Mouse (Mus musculus): ENCODE results near the gene Fbxl12.
"Not testable (repeated sequence)": the region's sequence is repeated elsewhere in the genome, so short reads cannot be mapped to it uniquely, and the experiment has no call there.

Fbxl12 gene

DNA sequence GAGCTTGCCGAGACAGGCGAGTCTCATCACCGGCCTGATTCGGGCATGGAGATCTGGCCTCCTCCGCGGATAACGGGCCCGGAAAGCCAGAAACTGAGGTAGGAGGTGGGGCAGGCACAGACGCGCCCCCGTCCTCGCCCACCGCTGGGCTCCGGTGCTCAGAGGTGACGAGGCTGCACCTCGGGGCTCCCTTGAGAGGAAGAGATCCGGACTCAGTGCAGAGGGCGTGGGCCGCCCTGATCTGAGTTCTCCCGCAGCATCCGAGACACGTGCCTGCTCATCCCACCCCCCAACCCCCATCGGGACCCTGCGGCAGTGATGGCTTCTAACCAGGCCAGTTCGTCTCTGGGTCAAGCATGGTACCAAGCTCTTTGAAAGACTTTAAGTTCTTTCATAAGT is 7.7 kb upstream of the Fbxl12 start:
- no peak for DNase-seq (ENCODE audit: low spot score)

DNA sequence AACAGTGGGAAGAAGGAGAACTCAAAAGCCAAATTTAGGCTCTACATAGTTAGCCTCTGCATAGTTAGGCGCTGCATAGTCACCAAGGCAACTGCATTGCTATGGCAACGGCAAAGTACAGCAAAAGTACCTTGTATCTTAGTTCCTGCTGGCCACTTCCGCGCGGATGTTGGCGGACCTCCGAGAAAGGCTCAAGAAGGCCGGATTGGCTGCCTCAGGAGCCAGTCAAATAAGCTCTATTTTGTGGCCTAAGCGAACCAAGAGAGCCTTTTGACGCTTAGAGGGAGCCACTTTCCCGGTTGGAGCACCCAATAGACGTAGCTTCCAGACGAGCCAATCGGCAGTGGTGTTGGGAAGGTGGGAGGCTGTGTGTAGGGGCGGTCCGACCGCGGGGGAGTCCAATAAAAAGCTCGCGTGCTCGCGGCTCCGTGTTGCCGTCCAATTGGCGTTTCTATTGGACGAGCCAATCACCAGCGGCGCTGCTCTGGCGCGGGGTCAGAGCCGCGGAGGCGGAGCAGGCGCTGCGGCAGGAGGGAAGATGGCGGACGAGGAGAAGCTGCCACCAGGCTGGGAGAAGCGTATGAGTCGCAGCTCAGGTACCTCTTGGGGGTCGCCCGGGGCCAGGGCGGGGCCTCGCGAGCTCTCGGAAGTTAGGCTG is 7.2 kb upstream of the Fbxl12 start, which contains the start of gene Pin1:
Pin1 (plus strand) TSS at position 494 of the 658 bp plus-strand sequence.
- peak; percentile 99 for DNase-seq (ENCODE audit: low spot score)

DNA sequence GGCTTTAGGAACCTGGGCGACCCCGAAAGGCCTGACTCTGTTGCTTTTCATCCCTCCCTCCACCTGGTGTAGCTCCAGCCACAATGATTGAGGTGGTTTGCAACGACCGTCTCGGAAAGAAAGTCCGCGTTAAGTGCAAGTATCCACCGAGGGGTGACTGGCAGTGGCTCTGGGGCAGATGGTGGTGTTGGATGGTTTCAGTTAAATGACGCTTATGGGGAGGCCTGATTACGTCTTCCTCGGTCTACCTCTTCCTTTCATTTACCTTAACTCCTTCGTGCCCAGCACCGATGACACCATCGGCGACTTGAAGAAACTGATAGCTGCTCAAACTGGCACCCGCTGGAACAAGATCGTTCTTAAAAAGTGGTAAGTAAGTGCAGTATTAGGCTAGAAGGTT is 554 bp upstream of the Fbxl12 start:
- DNase-seq (ENCODE audit: low spot score), result no peak

DNA sequence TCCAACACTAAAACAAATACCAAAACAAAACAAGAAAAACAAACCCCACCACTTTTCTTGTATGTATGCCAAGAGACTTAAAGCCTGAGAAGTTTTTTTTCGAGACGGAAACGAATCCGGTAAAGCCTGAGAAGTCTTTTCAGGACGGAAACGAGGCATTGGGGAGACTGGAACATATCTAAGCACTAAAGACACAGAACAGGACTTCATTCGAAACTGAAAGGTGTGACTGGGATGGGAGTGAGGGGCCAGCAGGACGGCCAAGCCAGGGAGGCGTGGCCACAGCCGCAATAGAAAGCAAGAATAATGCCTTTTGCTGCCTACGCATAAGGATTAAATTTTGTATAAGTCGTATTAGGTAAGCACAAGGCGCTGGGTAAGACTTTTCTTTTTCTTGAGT is 786 bp downstream of the Fbxl12 start:
- no peak for DNase-seq (ENCODE audit: low spot score)

DNA sequence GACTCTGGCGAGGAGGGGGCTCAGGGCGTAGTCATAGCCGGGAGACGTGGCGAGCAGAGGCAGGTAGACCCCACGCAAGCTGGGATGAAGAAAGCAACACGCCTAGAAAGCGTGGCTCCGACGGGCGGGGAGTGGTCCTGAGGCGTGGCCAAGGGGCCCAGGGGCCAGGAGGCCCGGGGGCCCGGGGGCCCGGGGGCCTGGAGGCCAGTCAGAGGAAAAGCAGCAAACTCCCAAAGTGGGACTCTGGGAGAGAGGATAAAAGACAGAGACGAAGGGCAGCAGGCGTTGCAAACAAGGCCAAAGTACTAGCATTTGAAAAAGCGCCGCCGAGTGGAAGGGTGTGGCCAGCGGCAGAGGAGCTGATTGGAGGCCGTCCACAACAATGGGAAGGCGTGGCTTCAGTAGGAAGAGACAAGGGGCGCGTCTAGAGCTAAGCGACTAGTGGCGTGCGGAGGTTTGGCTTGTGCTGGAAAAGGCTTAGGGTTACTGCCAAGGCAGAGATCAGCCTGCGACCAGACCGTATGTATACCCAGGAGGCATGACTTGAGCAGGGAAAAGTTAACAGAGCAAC is 1.6 kb downstream of the Fbxl12 start:
- DNase-seq (ENCODE audit: low spot score), result no peak

DNA sequence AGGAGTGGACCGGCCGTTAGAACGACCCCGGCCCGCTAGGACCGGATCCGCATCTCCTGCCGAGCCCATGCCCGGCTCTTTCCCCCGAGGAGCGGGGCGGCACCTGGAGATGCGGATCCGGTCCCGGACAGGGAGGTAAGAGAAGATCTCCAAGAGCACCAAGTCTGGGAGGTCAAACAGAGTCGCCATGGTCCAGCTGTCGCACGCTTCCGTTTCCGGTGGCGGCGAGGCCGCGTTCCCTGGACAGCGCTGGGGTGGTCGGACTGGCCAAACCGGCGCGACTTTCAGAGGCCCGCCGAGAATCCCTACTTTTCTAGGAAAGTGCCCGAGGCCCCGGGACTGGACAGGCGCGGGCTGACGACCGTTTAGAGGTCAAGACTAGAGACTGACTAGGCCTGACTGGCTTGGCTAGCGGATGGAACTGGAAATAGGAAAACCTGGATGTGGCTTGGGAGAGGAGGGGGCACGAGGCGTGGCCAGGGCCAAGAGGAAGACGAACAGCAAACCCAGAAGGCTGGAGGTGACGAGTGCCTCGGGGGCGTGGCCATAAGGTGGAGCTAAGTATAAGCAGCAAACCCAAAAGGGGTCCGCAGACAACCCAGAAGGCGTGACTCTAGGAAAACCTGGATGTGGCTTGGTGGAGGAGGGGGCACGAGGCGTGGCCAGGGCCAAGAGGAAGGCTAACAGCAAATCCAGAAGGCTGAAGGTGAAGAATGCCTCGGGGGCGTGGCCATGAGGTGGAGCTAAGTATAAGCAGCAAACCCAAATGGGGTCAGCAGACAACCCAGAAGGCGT is 2.3 kb downstream of the Fbxl12 start, which contains the start of gene Ubl5:
Ubl5 (plus strand) TSS at position 778 of the 795 bp plus-strand sequence.
- DNase-seq (ENCODE audit: low spot score), result no peak

DNA sequence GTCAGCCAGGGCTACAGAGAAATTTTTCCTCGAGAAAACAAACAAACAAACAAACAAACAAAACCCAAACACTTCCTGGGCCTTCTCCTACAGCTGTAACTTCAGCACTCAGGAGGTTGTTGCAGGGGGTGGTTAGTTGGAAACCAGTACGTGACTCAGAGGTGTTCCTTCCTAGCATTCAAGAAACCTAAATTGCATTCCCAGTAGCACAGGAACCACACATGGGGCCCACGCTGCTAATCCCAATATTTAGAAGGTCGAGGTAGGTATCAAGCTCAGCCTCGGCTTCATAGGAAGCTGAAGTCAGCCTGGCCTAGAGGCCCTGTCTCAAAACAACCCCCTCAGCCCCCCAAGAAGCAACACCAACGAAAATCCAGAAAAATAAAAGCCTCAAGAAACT is 3.1 kb downstream of the Fbxl12 start:
- DNase-seq (ENCODE audit: low spot score), result no peak

DNA sequence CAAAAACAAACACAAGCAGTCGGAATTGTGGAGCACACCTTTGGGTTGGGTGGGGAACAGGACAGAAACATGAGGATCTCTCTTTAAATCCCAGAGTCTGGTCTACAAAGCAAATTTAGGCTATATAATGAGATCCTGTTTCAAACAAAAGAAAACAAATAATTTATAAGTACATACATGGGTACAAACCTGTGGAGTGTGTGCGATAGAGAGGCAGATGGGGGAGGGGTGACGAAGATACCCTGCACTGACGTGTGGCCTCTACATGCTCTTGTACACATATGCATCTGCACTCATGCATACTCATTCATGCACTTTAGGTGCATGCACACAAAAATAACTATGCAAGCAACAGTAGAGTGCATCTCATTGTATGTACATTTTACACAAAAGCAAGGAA is 5.1 kb downstream of the Fbxl12 start:
- DNase-seq (ENCODE audit: low spot score), result no peak

DNA sequence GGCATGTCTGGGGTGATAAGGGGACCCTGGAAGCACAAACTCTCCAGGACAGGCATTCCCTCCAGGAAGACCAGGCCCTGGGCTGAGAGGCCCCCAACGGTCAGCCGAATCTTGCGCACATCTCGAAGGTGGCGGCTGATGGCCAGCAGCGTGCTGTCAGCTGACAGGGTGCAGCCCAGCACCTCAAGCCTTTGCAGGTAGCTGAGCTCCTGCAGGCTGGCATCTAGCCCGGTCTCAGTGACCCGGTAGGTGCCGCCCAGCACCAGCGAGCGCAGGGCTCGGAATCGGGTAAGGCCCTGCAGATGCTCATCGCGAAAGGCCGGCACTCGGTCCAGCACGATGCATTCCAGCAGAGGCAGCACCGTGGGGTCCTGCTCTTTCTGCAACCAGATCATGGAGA is 6.0 kb downstream of the Fbxl12 start:
- DNase-seq (ENCODE audit: low spot score), result no peak

DNA sequence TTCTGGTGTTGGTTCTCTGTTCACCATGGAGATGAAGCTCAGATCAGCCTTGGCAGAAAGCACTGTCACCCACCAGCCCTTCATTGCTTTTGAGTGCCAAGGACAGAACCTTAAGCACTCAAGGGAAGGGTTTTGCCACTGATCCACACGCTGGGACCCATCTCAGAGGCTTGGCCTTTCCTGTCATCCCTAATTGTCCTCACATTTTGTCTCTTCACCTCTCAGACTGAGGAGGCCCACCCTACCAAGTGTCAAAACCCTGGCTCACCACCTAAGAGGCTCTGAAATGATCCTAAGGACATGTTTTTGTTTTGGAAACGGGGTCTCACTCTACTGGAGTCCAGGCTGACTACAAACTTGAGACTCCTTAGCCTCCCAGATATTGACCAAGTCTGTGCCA is 7.8 kb downstream of the Fbxl12 start:
- no peak for DNase-seq (ENCODE audit: low spot score)

DNA sequence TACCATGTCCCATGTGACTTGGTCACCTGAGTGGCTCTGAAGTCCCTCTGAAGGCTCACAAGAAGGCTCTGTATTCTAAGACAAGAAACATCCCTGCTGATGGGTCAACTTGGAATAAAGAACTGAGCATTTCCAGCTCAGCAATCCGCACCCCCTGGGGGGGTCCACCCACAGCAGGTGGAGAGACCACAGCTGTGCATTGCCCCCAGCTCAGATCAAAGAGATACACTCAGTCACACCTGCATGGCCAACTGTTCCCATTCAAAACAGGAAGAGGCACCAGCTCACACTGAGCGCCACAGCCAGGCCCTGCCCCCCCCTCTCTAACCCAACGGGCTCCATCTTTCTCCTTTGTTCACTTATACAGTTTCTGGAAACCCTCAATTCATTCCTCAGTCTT is 8.3 kb downstream of the Fbxl12 start:
- no peak for DNase-seq (ENCODE audit: low spot score)

DNA sequence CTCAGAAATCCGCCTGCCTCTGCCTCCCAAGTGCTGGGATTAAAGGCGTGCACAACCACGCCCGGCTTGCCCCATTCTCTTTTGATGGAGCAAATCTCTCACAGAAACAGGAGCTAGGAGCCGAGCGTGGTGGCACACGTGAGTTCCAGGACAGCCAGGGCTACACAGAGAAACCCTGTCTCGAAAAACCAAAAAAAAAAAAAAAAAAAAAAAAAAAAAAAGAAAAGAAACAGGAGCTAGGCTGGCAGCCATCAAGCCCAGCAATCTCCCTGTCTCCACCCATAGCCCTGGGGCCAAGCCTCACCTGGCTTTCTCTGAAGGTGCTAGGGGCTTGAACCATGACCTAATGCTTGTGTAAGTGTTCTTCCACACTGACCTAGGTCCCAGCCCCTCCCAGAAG is 8.9 kb downstream of the Fbxl12 start:
- not testable (repeated sequence) for DNase-seq (ENCODE audit: low spot score)

DNA sequence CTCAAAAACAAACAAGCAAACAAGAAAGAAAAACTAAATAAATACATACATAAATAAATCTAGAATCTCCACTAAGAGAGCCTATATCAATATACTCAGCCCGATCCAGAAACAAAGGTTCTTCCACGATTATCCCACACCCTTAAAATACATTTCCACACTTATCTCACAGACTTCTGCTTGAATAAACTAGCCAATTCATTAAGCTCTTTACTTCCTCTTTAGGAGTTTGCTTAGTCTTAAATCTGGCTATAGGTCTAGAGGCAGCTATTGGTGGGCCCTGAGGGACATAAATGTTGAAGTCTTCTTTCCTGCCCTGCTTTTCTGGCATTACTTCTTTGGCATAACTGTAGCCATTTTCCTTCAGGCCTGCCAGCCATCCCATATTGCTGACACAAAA is 13.2 kb downstream of the Fbxl12 start:
- DNase-seq (ENCODE audit: low spot score), result no peak

DNA sequence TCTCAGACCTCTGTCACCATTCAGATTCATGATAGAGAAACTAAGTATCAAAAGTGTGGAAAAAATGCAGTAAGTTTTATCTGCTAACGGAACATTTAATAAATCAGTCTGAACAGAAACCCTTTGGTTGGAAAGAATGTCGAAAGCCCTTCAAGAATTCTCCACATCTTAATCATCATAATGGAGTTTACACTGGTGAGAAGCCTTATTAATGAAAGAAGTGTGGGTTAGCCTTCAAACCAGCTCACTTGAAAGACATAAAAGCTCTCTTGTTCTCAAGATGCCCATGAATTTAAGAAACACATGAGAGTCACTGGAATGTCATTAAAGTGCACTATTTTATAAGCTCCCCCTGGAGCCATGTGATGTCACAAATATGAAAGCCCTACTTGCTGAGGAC is 27.9 kb downstream of the Fbxl12 start:
- no peak for DNase-seq (ENCODE audit: low spot score)

DNA sequence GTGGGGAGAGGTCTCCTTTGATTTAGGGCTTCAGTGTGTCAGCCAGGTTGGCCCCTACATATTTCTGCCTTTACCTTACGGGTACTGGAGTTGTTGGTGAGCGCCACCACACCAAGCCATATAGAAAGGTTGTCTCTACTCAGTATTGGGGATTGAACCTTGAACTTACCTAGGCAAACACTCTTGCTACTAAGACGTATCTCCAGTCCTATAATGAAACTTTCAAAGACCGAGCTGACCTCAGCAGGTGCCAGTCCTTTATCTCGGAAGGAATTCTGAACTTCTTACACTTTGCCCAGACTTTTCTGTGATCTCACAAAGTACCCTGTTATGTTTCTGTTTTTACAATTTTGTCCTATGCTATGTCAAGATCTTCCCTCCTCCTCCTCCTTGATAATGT is 32.6 kb downstream of the Fbxl12 start:
- DNase-seq (ENCODE audit: low spot score), result no peak

DNA sequence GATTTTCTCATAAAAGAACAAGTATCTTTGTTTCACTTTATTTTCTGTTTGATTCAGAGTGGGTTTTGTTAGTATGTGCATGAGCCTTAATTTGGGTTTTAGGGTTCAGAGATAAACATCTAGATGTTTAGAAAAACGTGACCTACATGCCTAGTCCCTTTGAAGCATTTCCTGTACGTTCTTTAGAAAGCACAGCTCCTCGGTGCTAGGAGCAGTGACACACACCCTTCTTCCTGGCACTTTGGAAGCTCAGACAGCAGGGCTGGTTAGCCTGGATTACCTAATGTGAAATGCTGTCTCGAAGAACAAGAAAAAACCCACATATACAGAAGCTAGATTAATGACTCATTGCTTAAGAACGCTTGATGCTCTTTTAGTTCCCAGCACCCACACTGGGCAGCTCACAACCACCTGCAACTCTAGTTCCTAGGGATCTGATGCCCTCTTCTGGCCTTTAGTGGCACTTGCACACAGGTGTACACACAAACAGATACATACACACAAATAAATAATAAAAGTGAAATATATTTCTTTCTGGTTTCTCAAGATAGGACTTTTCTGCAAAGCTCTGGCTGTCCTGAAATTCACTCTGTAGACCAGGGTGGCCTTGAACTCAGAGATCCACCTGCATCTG is 34.6 kb downstream of the Fbxl12 start:
- DNase-seq (ENCODE audit: low spot score), result no peak

DNA sequence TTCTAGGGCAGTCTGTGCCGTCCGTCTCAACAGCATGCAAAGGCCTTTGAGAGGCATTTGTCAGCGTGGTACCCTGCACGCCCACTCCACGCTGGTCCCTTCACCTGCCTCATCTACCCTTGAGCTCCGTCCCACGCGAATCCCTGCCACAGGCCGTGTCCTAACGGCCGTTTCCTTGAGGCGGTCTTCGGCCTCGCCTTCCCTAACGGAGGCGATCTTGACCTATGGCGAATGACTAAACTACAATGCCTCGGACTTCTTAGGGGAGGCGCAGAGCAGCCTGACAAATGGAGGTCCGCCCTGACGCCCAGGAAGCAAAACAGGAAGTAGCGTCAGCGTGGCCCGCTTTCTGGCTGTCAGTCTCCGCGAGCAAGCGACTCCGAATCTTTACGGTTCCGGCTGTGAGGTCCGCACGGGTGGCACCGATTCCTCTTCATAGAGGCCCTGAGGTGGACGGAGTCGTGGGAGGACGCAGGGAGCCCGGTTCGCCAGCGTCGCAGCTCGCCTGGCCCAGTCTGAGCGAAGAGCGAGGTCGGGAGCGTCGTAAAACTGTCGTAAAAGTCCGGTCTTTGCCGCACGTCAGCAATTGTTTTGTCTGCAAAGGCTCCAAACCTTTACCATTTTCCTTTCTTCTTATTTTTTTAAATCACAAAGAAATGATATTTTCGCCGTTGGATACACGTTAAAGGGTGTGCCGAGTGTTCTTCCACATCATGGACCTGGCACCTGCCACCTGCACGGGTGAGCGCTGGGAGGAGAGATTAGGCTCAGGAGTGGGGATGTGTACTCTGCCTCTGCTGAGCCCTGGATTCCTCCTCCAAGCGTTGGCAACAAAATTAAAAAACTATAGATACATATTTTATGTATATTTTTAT is 37.2 kb downstream of the Fbxl12 start:
- DNase-seq (ENCODE audit: low spot score), result peak; percentile 73

DNA sequence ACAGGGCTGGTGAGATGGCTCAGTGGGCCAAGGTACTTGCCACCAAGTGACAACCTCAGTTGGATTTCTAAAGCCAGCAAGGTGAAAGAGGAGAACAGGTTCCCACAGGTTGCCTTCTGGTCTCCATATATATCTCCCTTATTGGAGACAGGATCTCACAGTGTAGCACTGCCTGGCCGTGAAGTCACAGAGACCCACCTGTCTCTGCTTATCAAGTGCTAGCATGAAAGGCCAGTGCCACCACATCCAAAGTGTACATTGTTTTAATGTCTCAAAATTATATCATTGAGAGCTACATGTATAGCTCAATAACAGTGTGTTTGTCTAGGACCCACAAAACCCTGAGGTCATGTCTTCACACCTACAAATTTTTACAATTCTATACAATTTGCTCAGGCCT is 38.3 kb downstream of the Fbxl12 start:
- DNase-seq (ENCODE audit: low spot score), result no peak

DNA sequence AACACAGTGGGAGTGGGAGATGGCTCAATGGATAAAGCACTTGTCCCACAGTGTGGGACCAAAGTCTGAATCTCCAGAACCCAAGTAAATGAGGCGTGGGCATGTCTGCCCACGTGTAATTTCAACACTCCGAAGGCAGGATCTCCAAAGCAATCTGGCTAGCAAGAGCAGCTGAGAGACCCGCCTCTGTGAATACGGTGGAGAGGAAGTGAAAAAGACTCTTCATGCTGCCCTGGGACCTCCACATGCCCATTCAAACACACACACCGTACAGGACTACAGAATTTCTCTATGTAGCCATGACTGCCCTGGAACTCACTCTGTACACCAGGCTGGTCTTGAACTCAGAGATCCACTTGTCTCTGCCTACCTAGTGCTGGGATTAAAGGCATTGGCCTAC is 43.3 kb downstream of the Fbxl12 start:
- no peak for DNase-seq (ENCODE audit: low spot score)

DNA sequence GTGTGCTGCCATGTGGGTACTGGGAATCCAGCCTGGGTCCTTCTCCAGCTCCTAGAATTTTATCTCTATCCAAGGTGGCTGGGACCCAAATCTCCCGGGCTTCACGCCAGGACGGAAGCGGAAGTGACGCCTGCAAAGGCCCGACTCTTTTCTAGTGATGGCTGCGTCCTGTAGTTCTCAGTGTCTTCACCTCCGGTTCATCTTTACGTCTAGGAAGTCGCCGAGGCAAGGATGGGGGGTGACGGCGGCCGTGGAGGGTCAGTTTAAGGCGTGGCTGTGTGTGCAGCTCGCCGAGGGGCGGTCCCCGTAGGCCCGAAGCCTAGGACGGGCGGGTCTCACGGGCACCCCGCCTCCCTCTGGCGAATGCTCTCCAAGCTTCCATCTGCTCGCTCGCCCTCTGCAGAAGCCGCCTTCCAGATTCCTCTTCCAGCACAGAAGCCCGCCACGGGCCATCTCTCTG is 63.4 kb downstream of the Fbxl12 start, which contains the start of gene Zfp846:
Zfp846 (plus strand) TSS at position 117 of the 460 bp plus-strand sequence.
- DNase-seq (ENCODE audit: low spot score), result peak; percentile 99

DNA sequence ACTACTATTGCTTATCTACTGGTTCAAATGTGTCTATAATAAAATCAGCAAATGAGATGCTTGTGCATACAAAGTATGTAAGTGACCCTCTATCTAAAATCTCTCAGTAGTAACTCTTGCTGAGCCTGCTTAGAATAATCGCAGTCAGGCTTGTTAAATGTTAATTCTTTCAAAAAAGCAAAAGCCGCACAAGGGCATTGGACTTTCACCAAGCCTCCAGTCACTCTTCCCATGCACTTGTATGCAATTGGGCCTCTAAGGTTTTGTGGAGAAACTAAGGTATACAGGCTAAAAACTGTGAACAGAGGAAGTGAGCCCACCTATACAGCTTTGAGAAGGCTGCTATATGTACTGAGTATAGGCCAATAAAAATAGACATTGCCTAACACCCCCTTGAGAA is 68.0 kb downstream of the Fbxl12 start:
- DNase-seq (ENCODE audit: low spot score), result no peak

DNA sequence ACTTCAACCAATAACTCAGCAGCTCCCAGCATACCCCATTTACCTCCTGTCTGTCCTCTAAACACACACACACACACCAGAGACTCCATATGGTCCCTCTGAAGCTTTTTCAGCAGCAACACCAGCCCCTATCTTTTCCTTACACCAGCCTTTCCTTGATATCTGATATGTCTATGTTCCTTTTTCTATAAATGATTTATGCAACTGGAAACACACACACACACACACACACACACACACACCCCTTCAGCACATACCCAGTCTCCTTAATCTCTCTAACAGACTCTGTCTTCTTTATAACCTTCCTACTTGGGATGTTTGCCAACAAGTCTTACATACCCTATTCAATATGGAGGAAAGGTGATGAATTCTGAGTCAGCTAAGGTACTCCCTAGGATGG is 73.5 kb downstream of the Fbxl12 start:
- DNase-seq (ENCODE audit: low spot score), result no peak

Data from layer of hippocampus, adult 9-10 months (tissue).